Comparison of ENCODE assay signal across 8 mouse cellular contexts in the genomic region with DNA sequence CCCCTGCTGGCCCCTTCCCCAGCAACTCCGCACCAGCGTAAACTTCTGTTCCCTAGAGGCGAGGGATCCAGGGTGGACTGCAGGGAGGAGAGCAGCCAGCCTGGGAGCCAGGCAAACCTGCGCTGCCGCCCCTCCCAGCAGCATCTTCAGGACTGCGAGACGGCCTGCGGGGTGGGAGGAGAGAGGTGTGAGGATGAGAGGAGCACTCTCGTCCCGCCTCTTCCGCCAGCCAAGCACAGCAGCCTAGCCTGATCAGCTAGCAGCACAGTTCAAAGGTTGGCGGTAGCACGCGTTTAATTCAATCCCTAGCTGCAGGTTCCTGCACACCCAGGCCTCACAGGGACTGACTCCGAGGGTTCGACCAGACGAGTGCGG. TPM values are rescaled to one million over a fixed set of nuclear protein-coding genes. Genes with fewer than 3 reads are reported as not detected.
A peak's percentile ranks its signal among the peaks of the same experiment; 100 is the strongest.
DNase-seq lines count a peak whose midpoint lies in the region; ATAC-seq lines count a peak whose summit lies in the region.

No protein-coding gene starts in this region.

- ATAC-seq in cerebellum, adult (ENCODE audit: insufficient number of reproducible peaks, low FRiP score, low TSS enrichment) = peak; percentile 66
- ATAC-seq in megakaryocyte-erythroid progenitor cell, adult 5-6 weeks (replicated peaks; ENCODE audit: low FRiP score, low TSS enrichment, poor library complexity, severe bottlenecking) = peak; percentile 66

- intact Hi-C loops in heart, postnatal 25 days (cut with DNase I) = loop anchor here (10.0 kb wide), 1 partner anchor 329 kb away; a partner anchor contains a TSS
- intact Hi-C loops in left cerebral cortex, postnatal 10 days (cut with DNase I) = no loop called here

- DNase-seq in cerebellum, adult 8-10 months = no peak
- DNase-seq in R1 (ENCODE audit: low read depth, low spot score) = peak; percentile 89
- peak; percentile 72 for DNase-seq in embryo, embryonic 11.5 days (ENCODE audit: low read depth, low spot score)
- DNase-seq in heart, postnatal 25 days (ENCODE audit: low spot score) = peak; percentile 62
- DNase-seq in left cerebral cortex, postnatal 10 days (ENCODE audit: extremely low spot score in 1 of 2, low spot score in 2 of 2) = peak; percentile 37 to 83
- DNase-seq in right cerebral cortex, postnatal 25 days = peak; percentile 75

RNA-seq across cellular contexts. Expression of a gene that starts 0.3 kb away (rescaled TPM):
- total RNA-seq in heart, postnatal 25 days (2021) = 10 to 100 TPM; 13.7 to 15.0 TPM
- total RNA-seq in left cerebral cortex, postnatal 10 days (2021) = 10 to 100 TPM; 33.0 to 35.6 TPM
- total RNA-seq in megakaryocyte-erythroid progenitor cell, adult 5-6 weeks (2014; fragmentation: Nextera tagmentation) = 23.3 and 28.3 TPM in 2 replicates
- 14.8 and 18.4 TPM in 2 replicates for total RNA-seq in megakaryocyte-erythroid progenitor cell, adult 5-6 weeks (2017)

RNA-seq across cellular contexts. Expression of a gene that starts 12.8 kb away (rescaled TPM):
- total RNA-seq in heart, postnatal 25 days (2021) = 10 to 100 TPM; 30.7 to 35.3 TPM
- total RNA-seq in left cerebral cortex, postnatal 10 days (2021) = 10 to 100 TPM; 85.5 to 89.0 TPM
- total RNA-seq in megakaryocyte-erythroid progenitor cell, adult 5-6 weeks (2014; fragmentation: Nextera tagmentation) = 57.1 and 65.7 TPM in 2 replicates
- 106 and 110 TPM in 2 replicates for total RNA-seq in megakaryocyte-erythroid progenitor cell, adult 5-6 weeks (2017)

RNA-seq across cellular contexts. Expression of a gene that starts 14.4 kb away (rescaled TPM):
- 1 to 10 TPM; 5.1 to 6.5 TPM for total RNA-seq in heart, postnatal 25 days (2021)
- total RNA-seq in left cerebral cortex, postnatal 10 days (2021) = under 1 TPM; 0.71 to 0.83 TPM
- total RNA-seq in megakaryocyte-erythroid progenitor cell, adult 5-6 weeks (2014; fragmentation: Nextera tagmentation) = 0.22 TPM in 1 of 2 replicates, not detected in the other
- 0.23 TPM in 1 of 2 replicates, not detected in the other for total RNA-seq in megakaryocyte-erythroid progenitor cell, adult 5-6 weeks (2017)

RNA-seq across cellular contexts. Expression of a gene that starts 29.8 kb away (rescaled TPM):
- total RNA-seq in heart, postnatal 25 days (2021) = 1 to 10 TPM; 1.4 to 1.9 TPM
- total RNA-seq in left cerebral cortex, postnatal 10 days (2021) = under 1 TPM; 0.53 to 0.79 TPM
- 3.2 and 4.5 TPM in 2 replicates for total RNA-seq in megakaryocyte-erythroid progenitor cell, adult 5-6 weeks (2014; fragmentation: Nextera tagmentation)
- 3.5 and 4.0 TPM in 2 replicates for total RNA-seq in megakaryocyte-erythroid progenitor cell, adult 5-6 weeks (2017)

RNA-seq across cellular contexts. Expression of a gene that starts 34.4 kb away (rescaled TPM):
- 1 to 10 TPM; 3.7 to 4.7 TPM for total RNA-seq in heart, postnatal 25 days (2021)
- 10 to 100 TPM; 30.1 to 34.6 TPM for total RNA-seq in left cerebral cortex, postnatal 10 days (2021)
- 1.8 and 2.9 TPM in 2 replicates for total RNA-seq in megakaryocyte-erythroid progenitor cell, adult 5-6 weeks (2014; fragmentation: Nextera tagmentation)
- 3.1 and 4.4 TPM in 2 replicates for total RNA-seq in megakaryocyte-erythroid progenitor cell, adult 5-6 weeks (2017)
